Mouse (Mus musculus) kidney, adult 2 months (tissue): ENCODE results near the gene Alg9.

Experiments
- CTCF ChIP-seq: fragments of 200-500 bp; conservative IDR thresholded peaks from 2 replicates; pipeline ENCODE4 v1.5.1; 2011; ENCODE audit warnings: low read depth, mild to moderate bottlenecking, control low read depth, low read length, moderate library complexity, mixed read lengths; ENCODE audit not compliant: insufficient read depth, insufficient read length
- POLR2A ChIP-seq: fragments of 200-500 bp; IDR thresholded peaks from one replicate; pipeline ENCODE4 v1.6.1; 2011; ENCODE audit warnings: low read depth, low read length, control low read depth

DNA sequence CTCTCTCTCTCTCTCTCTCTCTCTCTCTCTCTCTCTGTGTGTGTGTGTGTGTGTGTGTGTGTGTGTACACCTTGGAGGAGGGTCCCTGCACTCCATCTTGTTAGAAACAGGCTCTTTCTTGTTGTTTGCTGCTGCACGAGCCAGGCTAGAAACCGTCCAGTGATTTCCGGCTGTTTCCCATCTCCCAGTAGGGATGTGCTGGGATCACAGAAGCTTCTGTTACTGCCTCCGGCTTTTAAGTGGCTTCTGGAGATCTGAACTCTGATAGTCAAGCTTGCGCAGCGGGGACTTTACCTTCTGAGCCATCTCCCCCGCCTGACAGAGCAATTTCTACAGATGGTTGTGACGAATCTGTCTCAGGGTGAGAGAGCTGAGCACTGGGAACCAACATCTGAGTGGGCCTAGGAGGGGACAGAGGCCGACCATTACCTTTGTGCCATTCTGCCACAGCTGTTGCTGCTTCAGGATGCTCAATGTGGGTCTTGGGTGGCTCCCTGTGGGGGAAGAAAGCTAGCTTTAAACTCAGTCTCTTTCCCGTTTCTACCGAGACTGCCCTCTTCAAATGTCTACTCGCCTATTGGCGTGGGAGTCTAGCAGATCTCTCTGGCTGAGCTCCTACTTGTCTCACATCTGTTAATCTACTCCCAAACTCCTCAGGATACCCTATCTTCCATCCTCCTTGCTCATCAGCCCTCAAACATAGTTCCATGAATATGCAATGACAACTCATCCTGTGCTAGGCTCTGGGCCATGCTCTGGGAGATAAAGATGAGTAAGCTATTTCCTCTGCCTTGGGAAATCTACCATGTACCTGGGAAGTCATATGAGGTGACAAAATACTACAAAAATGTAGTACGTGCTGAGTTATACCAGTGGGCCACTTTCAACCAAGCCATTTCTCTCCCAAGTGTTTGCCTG is 33.7 kb upstream of the Alg9 start:
- TF ChIP-seq CTCF (no peak), POLR2A (no peak)
